Mouse (Mus musculus) olfactory bulb, adult 2 months (tissue): ENCODE data around the gene 5730522E02Rik.

Experiments
- CTCF ChIP-seq: fragments of 200-500 bp; IDR thresholded peaks from 2 replicates; pipeline ENCODE4 v1.5.1; 2012; ENCODE audit warnings: low read depth, mild to moderate bottlenecking, low read length, moderate library complexity; ENCODE audit not compliant: insufficient read depth
- POLR2A ChIP-seq: fragments of 200-500 bp; IDR thresholded peaks from 2 replicates; pipeline ENCODE4 v1.6.1; 2012; ENCODE audit warnings: mild to moderate bottlenecking, low read depth, low read length, moderate library complexity; ENCODE audit not compliant: insufficient read depth

- TF ChIP-seq CTCF (no peak), POLR2A (no peak)
Observed at GRCm38 (mm10) chr11:26004018-26004417, 206.5 kb downstream of the 5730522E02Rik start.
